Mouse (Mus musculus) macrophage (primary cell): ENCODE results near the gene Gm20715. TPM values are rescaled to one million over a fixed set of nuclear protein-coding genes. Genes with fewer than 3 reads are reported as not detected.
A peak's percentile ranks its signal among the peaks of the same experiment; 100 is the strongest.
"Not testable (repeated sequence)": the region's sequence is repeated elsewhere in the genome, so short reads cannot be mapped to it uniquely, and the experiment has no call there.

Experiments
- H3K27ac ChIP-seq: fragments of 350-480 bp; formaldehyde crosslinking; 2 replicates; pipeline ENCODE4 v1.9.0; 2021
- H3K36me3 ChIP-seq: fragments of 350-480 bp; formaldehyde crosslinking; 2 replicates; pipeline ENCODE4 v1.9.0; 2021; ENCODE audit errors: inconsistent target
- H3K4me3 ChIP-seq: fragments of 350-480 bp; formaldehyde crosslinking; 2 replicates; pipeline ENCODE4 v1.9.0; 2021; ENCODE audit errors: inconsistent target
- H3K79me2 ChIP-seq: fragments of 350-480 bp; formaldehyde crosslinking; 2 replicates; pipeline ENCODE4 v1.9.0; 2021; ENCODE audit errors: inconsistent target
- WGBS: methylation state at CpG from one replicate; pipeline ENCODE4 v1.1.7; 2026; ENCODE audit warnings: inconsistent platforms; ENCODE audit not compliant: missing documents; 5-methylcytosine and 5-hydroxymethylcytosine counted together
- polyA plus RNA-seq: library from polyadenylated mRNA; stranded (reverse); fragments of 250-400 nt; gene quantifications from 3 replicates; pipeline ENCODE4 v1.2.4, GENCODE M21; 2018; ENCODE audit warnings: inconsistent platforms
- total RNA-seq, 78 experiments: library from RNA; depleted of rRNA; stranded (reverse); fragments of 250-400 nt; gene quantifications; 1 replicate in 9 of 78; 2 replicates in 24 of 78; 3 replicates in 43 of 78; 4 replicates in 2 of 78; pipeline ENCODE4 v1.2.4; 2018; ENCODE audit warnings: inconsistent platforms in 56 of 78

Gm20715 gene
- under 1 TPM in 11 of 26 experiments, not detected in 15; 0.16 to 0.34 (median 0.29) TPM for total RNA-seq (2018; cell fraction: chromatin; rRNA removed)
- total RNA-seq (2018; cell fraction: cytosol; rRNA removed) = under 1 TPM in 2 of 26 experiments, not detected in 24; 0.03 TPM
- under 1 TPM in 9 of 26 experiments, not detected in 17; 0.09 to 0.56 (median 0.21) TPM for total RNA-seq (2018; cell fraction: nucleus; rRNA removed)
- polyA plus RNA-seq = not detected in 3 replicates

- WGBS = 2% methylated on average over 17 of the region's 17 CpGs
- H3K36me3 ChIP-seq = no peaks in the 10 kb centered on the region
- H3K4me3 ChIP-seq = no peak within 1 kb of the TSS
- H3K79me2 ChIP-seq = no peaks in the 10 kb centered on the region
- H3K27ac ChIP-seq = no peak within 1 kb of the TSS
These were observed at the start of gene Gm20715 for GRCm38 (mm10) chr7:6410043-6410442. TSS of gene Gm20715 (plus strand) at chr7:6410277.

GRCm38 (mm10) chr7:6360477-6361060 is 49.5 kb upstream of the Gm20715 start:
- H3K4me3 ChIP-seq = no peak overlapping the region
- WGBS = 32% methylated on average over 9 of the region's 9 CpGs

GRCm38 (mm10) chr7:6361756-6362155 is 48.3 kb upstream of the Gm20715 start:
- H3K79me2 ChIP-seq = no peaks in the 10 kb centered on the region
- H3K4me3 ChIP-seq = peak overlapping the region; percentile 45
- H3K27ac ChIP-seq = peak overlapping the region; percentile 32
- 30% methylated on average over 6 of the region's 7 CpGs for whole genome bisulfite sequencing
- no peaks in the 10 kb centered on the region for H3K36me3 ChIP-seq

More at GRCm38 (mm10) chr7:6360477-6361060, 49.5 kb upstream of the Gm20715 start:
- H3K36me3 ChIP-seq = no peaks in the 10 kb centered on the region
- H3K27ac ChIP-seq = no peak overlapping the region
- H3K79me2 ChIP-seq = no peaks in the 10 kb centered on the region

- WGBS = 3% methylated on average over 37 of the region's 38 CpGs
- H3K79me2 ChIP-seq = no peaks in the 10 kb centered on the region
- peak overlapping the region; percentile 62 for H3K27ac ChIP-seq
- no peaks in the 10 kb centered on the region for H3K36me3 ChIP-seq
- peak overlapping the region; percentile 86 for H3K4me3 ChIP-seq
These were observed 47.6 kb upstream of the Gm20715 start for GRCm38 (mm10) chr7:6362268-6363046.

GRCm38 (mm10) chr7:6363047-6363488 is 47.0 kb upstream of the Gm20715 start, which contains the start of gene Zfp78:
TSS of gene Zfp78 (plus strand) at chr7:6363280.
- no peaks in the 10 kb centered on the region for H3K79me2 ChIP-seq
- 1% methylated on average over 23 of the region's 23 CpGs for WGBS
- H3K27ac ChIP-seq = peak within 1 kb of the TSS; percentile 62

GRCm38 (mm10) chr7:6364761-6365160 is 45.3 kb upstream of the Gm20715 start:
- Histone ChIP-seq H3K79me2 (no peaks in the 10 kb centered on the region), H3K4me3 (no peak overlapping the region), H3K27ac (no peak overlapping the region), H3K36me3 (no peaks in the 10 kb centered on the region)
- 50% methylated on average over 1 of the region's 1 CpGs for WGBS

More at GRCm38 (mm10) chr7:6363047-6363488, 47.0 kb upstream of the Gm20715 start, which contains the start of gene Zfp78:
- H3K36me3 ChIP-seq = no peaks in the 10 kb centered on the region
- peak within 1 kb of the TSS; percentile 86 for H3K4me3 ChIP-seq

GRCm38 (mm10) chr7:6367185-6367584 is 42.9 kb upstream of the Gm20715 start:
- no peaks in the 10 kb centered on the region for H3K79me2 ChIP-seq
- H3K27ac ChIP-seq = no peak overlapping the region

GRCm38 (mm10) chr7:6368146-6368545 is 41.9 kb upstream of the Gm20715 start:
- 86% methylated on average over 5 of the region's 5 CpGs for WGBS
- H3K27ac ChIP-seq, H3K36me3 ChIP-seq, H3K79me2 ChIP-seq, H3K4me3 ChIP-seq: not testable (repeated sequence)

More at GRCm38 (mm10) chr7:6367185-6367584, 42.9 kb upstream of the Gm20715 start:
- WGBS = 92% methylated on average over 5 of the region's 5 CpGs
- no peaks in the 10 kb centered on the region for H3K36me3 ChIP-seq
- H3K4me3 ChIP-seq = no peak overlapping the region

GRCm38 (mm10) chr7:6369460-6369859 is 40.6 kb upstream of the Gm20715 start:
- 98% methylated on average over 3 of the region's 3 CpGs for WGBS
- Histone ChIP-seq H3K36me3 (no peaks in the 10 kb centered on the region), H3K79me2 (no peaks in the 10 kb centered on the region), H3K4me3 (no peak overlapping the region), H3K27ac (no peak overlapping the region)

GRCm38 (mm10) chr7:6372993-6373392 is 37.1 kb upstream of the Gm20715 start:
- Histone ChIP-seq H3K4me3 (no peak overlapping the region), H3K36me3 (no peaks in the 10 kb centered on the region), H3K79me2 (no peaks in the 10 kb centered on the region), H3K27ac (no peak overlapping the region)
- 70% methylated on average over 3 of the region's 3 CpGs for WGBS

- Histone ChIP-seq H3K27ac (no peak overlapping the region), H3K4me3 (no peak overlapping the region), H3K36me3 (peaks cover 8% of the 10 kb centered on the region; the same call in 1 of the 2 replicates), H3K79me2 (no peaks in the 10 kb centered on the region)
- 93% methylated on average over 8 of the region's 8 CpGs for WGBS
These were observed 31.6 kb upstream of the Gm20715 start for GRCm38 (mm10) chr7:6378441-6378840.

GRCm38 (mm10) chr7:6381431-6381830 is 28.6 kb upstream of the Gm20715 start:
- H3K4me3 ChIP-seq = no peak overlapping the region
- H3K79me2 ChIP-seq = no peaks in the 10 kb centered on the region
- WGBS = 81% methylated on average over 2 of the region's 2 CpGs
- H3K36me3 ChIP-seq = peaks cover 8% of the 10 kb centered on the region; the same call in 1 of the 2 replicates
- no peak overlapping the region for H3K27ac ChIP-seq

GRCm38 (mm10) chr7:6383044-6383455 is 27.0 kb upstream of the Gm20715 start, which contains the start of gene Zfp28:
TSS of gene Zfp28 (plus strand) at chr7:6383295.
- Histone ChIP-seq H3K27ac (peak within 1 kb of the TSS; percentile 21; the same call in 1 of the 2 replicates), H3K36me3 (peaks cover 8% of the 10 kb centered on the region; the same call in 1 of the 2 replicates), H3K79me2 (no peaks in the 10 kb centered on the region), H3K4me3 (peak within 1 kb of the TSS; percentile 47)
- WGBS = 0% methylated on average over 28 of the region's 28 CpGs

GRCm38 (mm10) chr7:6384011-6384410 is 26.1 kb upstream of the Gm20715 start:
- peak overlapping the region; percentile 47; the same call in 1 of the 2 replicates for H3K4me3 ChIP-seq
- H3K36me3 ChIP-seq = peaks cover 2% of the 10 kb centered on the region; the same call in 1 of the 2 replicates
- peak overlapping the region; percentile 21; the same call in 1 of the 2 replicates for H3K27ac ChIP-seq
- no peaks in the 10 kb centered on the region for H3K79me2 ChIP-seq
- 6% methylated on average over 8 of the region's 8 CpGs for WGBS
